Mouse (Mus musculus): ENCODE measurements around the gene Hapln4. TPM values are rescaled to one million over a fixed set of nuclear protein-coding genes. Genes with fewer than 3 reads are reported as not detected.

Gene Hapln4
- polyA plus RNA-seq, 1 experiment from 2014 or later, result not detected

GRCm38 (mm10) chr8:70071836-70072440, 11.3 kb upstream of the Hapln4 start:
- WGBS (ENCODE audit: insufficient replicate concordance), result 73% methylated on average over 2 of the region's 2 CpGs
- ATAC-seq (ENCODE audit: low read depth), result no peak

GRCm38 (mm10) chr8:70072441-70073069, 10.7 kb upstream of the Hapln4 start, which contains the start of gene Tm6sf2:
Gene Tm6sf2 (plus strand): TSS chr8:70072924.
- H3K9ac ChIP-seq (ENCODE audit: low read depth, low read length), result no peak within 1 kb of the TSS
- H3K4me3 ChIP-seq (ENCODE audit: low read depth, low read length), result peak within 1 kb of the TSS; percentile 40
- H3K27ac ChIP-seq (ENCODE audit: low read length), result peak within 1 kb of the TSS; percentile 12; the same call in 1 of the 2 replicates

More at GRCm38 (mm10) chr8:70071836-70072440, 11.3 kb upstream of the Hapln4 start:
- H3K9ac ChIP-seq (ENCODE audit: low read depth, low read length), result no peak overlapping the region
- H3K4me3 ChIP-seq (ENCODE audit: low read depth, low read length), result no peak overlapping the region
- peaks cover 13% of the 10 kb centered on the region for H3K4me1 ChIP-seq (ENCODE audit: control insufficient read depth, low read depth, low read length)
- H3K9me3 ChIP-seq (replicated peaks; ENCODE audit: control insufficient read depth, low read length), result no peaks in the 10 kb centered on the region
- H3K27me3 ChIP-seq (ENCODE audit: control insufficient read depth, insufficient read depth, low read depth, low read length), result no peaks in the 10 kb centered on the region
- H3K27ac ChIP-seq (ENCODE audit: low read length), result peak overlapping the region; percentile 12; the same call in 1 of the 2 replicates
- H3K4me2 ChIP-seq (ENCODE audit: low read depth, low read length), result no peak overlapping the region; the same call in 1 of the 2 replicates
- H3K36me3 ChIP-seq (ENCODE audit: control insufficient read depth, insufficient read depth), result peaks cover 7% of the 10 kb centered on the region; the same call in 1 of the 2 replicates

DNA sequence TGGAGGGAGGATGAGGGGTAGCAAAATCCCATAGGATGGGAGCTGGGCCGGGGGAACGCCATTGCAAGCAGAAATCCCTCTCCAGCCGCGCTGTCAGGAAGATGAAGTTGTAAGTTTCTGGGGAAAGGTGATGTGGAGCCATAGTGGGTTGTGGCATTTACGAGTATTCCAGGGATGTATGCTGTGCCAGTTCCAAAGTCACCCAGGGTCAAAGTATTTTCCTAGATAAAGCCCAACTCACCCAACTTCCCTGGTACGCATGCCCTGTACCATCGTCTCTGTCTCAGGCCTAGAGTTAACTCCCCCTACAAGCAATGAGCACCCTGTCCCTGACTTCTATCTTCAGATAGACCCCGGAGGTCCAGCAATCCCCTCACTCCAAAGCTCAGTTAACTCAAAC, 10.1 kb upstream of the Hapln4 start:
- peaks cover 13% of the 10 kb centered on the region for H3K4me1 ChIP-seq (ENCODE audit: control insufficient read depth, low read depth, low read length)
- peak overlapping the region; percentile 40 for H3K4me3 ChIP-seq (ENCODE audit: low read depth, low read length)
- H3K9me3 ChIP-seq (replicated peaks; ENCODE audit: control insufficient read depth, low read length), result no peaks in the 10 kb centered on the region
- ATAC-seq (ENCODE audit: low read depth), result no peak
- H3K27me3 ChIP-seq (ENCODE audit: control insufficient read depth, insufficient read depth, low read depth, low read length), result no peaks in the 10 kb centered on the region
- WGBS (ENCODE audit: insufficient replicate concordance), result 54% methylated on average over 8 of the region's 8 CpGs
- no peak overlapping the region for H3K9ac ChIP-seq (ENCODE audit: low read depth, low read length)
- peak overlapping the region; percentile 57 for H3K4me2 ChIP-seq (ENCODE audit: low read depth, low read length)
- H3K27ac ChIP-seq (ENCODE audit: low read length), result no peak overlapping the region
- peaks cover 6% of the 10 kb centered on the region; the same call in 1 of the 2 replicates for H3K36me3 ChIP-seq (ENCODE audit: control insufficient read depth, insufficient read depth)

More at GRCm38 (mm10) chr8:70072441-70073069, 10.7 kb upstream of the Hapln4 start, which contains the start of gene Tm6sf2:
- 12% methylated on average over 24 of the region's 27 CpGs for WGBS (ENCODE audit: insufficient replicate concordance)
- peaks cover 13% of the 10 kb centered on the region for H3K4me1 ChIP-seq (ENCODE audit: control insufficient read depth, low read depth, low read length)
- H3K27me3 ChIP-seq (ENCODE audit: control insufficient read depth, insufficient read depth, low read depth, low read length), result no peaks in the 10 kb centered on the region
- H3K4me2 ChIP-seq (ENCODE audit: low read depth, low read length), result peak within 1 kb of the TSS; percentile 57
- peaks cover 7% of the 10 kb centered on the region; the same call in 1 of the 2 replicates for H3K36me3 ChIP-seq (ENCODE audit: control insufficient read depth, insufficient read depth)
- peak; percentile 79 for ATAC-seq (ENCODE audit: low read depth)
- no peaks in the 10 kb centered on the region for H3K9me3 ChIP-seq (replicated peaks; ENCODE audit: control insufficient read depth, low read length)

GRCm38 (mm10) chr8:70073682-70074081, 9.6 kb upstream of the Hapln4 start:
- Histone ChIP-seq H3K4me3 (ENCODE audit: low read depth, low read length) (no peak overlapping the region), H3K9ac (ENCODE audit: low read depth, low read length) (no peak overlapping the region), H3K27me3 (ENCODE audit: control insufficient read depth, insufficient read depth, low read depth, low read length) (no peaks in the 10 kb centered on the region), H3K4me1 (ENCODE audit: control insufficient read depth, low read depth, low read length) (peaks cover 13% of the 10 kb centered on the region), H3K36me3 (ENCODE audit: control insufficient read depth, insufficient read depth) (peaks cover 4% of the 10 kb centered on the region; the same call in 1 of the 2 replicates), H3K4me2 (ENCODE audit: low read depth, low read length) (no peak overlapping the region), H3K9me3 (replicated peaks; ENCODE audit: control insufficient read depth, low read length) (no peaks in the 10 kb centered on the region), H3K27ac (ENCODE audit: low read length) (no peak overlapping the region)
- ATAC-seq (ENCODE audit: low read depth), result no peak
- WGBS (ENCODE audit: insufficient replicate concordance), result 6% methylated on average over 1 of the region's 1 CpGs

DNA sequence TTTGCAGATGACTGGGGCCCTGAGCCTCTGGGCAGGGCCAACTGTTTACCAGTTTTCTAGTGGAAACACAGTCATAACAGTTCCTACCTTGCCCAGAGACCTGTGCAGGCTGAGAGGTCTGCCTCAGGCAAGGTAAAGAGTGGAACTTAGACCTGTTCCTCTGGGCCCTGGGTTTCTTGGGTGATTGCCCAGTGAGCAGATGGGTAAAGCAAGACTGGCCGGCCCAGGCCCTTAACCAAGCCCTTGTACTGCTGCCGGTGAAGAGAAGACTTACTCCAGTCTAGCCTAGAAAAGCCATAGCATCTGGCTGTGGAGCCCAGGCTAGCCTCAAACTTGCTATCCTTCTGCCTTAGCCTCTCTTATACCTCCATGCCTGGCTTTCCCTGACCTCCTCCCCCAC, 1.3 kb upstream of the Hapln4 start:
- 87% methylated on average over 2 of the region's 2 CpGs for WGBS (ENCODE audit: insufficient replicate concordance)
- Histone ChIP-seq H3K27me3 (ENCODE audit: control insufficient read depth, insufficient read depth, low read depth, low read length) (peaks cover 46% of the 10 kb centered on the region), H3K9ac (ENCODE audit: low read depth, low read length) (no peak overlapping the region), H3K4me1 (ENCODE audit: control insufficient read depth, low read depth, low read length) (peaks cover 3% of the 10 kb centered on the region; the same call in 1 of the 2 replicates), H3K9me3 (replicated peaks; ENCODE audit: control insufficient read depth, low read length) (no peaks in the 10 kb centered on the region), H3K36me3 (ENCODE audit: control insufficient read depth, insufficient read depth) (no peaks in the 10 kb centered on the region), H3K4me3 (ENCODE audit: low read depth, low read length) (no peak overlapping the region), H3K27ac (ENCODE audit: low read length) (no peak overlapping the region), H3K4me2 (ENCODE audit: low read depth, low read length) (no peak overlapping the region)
- no peak for ATAC-seq (ENCODE audit: low read depth)

DNA sequence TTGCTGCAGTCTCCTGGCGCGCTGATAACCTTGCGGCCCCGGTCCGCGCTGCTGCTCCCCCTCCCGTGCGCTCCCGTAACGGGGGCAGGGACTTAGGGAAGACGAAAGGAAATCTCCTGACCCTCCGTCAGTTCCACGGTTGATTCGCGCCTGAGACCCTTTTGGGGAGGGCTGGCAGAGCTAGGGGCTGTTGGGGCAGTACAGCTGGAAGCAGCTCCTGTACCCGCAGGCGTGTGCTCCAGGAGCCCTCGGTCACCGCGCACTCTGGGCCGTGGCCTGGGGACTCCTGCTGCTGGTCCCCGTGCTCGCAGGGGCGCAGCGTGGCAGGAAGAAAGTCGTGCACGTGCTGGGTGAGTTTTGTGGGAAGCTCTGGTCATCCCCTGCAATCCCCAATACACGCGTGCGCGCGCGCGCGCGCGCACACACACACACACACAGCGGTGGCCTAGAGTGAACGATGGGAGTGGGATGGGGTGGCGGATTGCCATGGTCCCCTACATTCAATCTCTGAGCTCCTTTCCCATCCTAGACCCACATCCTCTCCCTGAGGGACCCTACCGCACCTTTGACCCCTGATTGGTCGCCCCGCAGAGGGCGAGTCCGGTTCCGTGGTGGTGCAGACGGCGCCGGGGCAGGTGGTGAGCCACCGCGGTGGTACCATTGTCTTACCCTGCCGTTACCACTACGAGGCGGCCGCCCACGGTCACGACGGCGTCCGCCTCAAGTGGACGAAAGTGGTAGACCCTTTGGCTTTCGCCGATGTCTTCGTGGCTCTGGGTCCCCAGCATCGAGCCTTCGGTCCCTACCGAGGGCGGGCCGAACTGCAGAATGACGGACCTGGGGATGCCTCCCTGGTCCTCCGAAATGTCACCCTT, 1.2 kb downstream of the Hapln4 start:
- H3K9ac ChIP-seq (ENCODE audit: low read depth, low read length), result no peak overlapping the region
- peaks cover 3% of the 10 kb centered on the region; the same call in 1 of the 2 replicates for H3K4me1 ChIP-seq (ENCODE audit: control insufficient read depth, low read depth, low read length)
- ATAC-seq (ENCODE audit: low read depth), result no peak
- H3K27me3 ChIP-seq (ENCODE audit: control insufficient read depth, insufficient read depth, low read depth, low read length), result peaks cover 71% of the 10 kb centered on the region
- peak overlapping the region; percentile 32 for H3K4me3 ChIP-seq (ENCODE audit: low read depth, low read length)
- 3% methylated on average over 71 of the region's 71 CpGs for WGBS (ENCODE audit: insufficient replicate concordance)
- no peak overlapping the region for H3K27ac ChIP-seq (ENCODE audit: low read length)
- no peaks in the 10 kb centered on the region for H3K36me3 ChIP-seq (ENCODE audit: control insufficient read depth, insufficient read depth)
- peak overlapping the region; percentile 45 for H3K4me2 ChIP-seq (ENCODE audit: low read depth, low read length)
- H3K9me3 ChIP-seq (replicated peaks; ENCODE audit: control insufficient read depth, low read length), result no peaks in the 10 kb centered on the region

DNA sequence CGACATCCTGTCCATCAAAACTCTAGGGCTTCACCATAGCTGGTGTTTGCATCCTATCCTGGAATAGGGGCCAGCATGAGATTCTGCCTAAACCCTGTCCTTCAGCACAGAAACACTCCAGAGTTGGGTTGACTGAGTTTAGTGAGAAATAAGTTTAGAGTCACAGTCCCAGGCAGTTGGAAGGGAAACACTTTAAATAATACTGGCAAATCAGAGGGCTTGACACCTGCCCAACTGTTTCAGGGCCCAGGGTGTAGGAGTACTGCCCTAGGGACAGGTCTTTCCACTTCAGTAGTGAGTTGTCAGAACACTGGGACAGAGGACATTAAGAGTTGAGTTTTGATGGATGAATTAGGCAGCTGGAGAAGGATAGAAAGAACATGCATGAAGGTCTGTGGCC, 2.9 kb downstream of the Hapln4 start:
- H3K27me3 ChIP-seq (ENCODE audit: control insufficient read depth, insufficient read depth, low read depth, low read length), result peaks cover 82% of the 10 kb centered on the region
- no peaks in the 10 kb centered on the region for H3K36me3 ChIP-seq (ENCODE audit: control insufficient read depth, insufficient read depth)
- H3K4me1 ChIP-seq (ENCODE audit: control insufficient read depth, low read depth, low read length), result peaks cover 3% of the 10 kb centered on the region; the same call in 1 of the 2 replicates
- ATAC-seq (ENCODE audit: low read depth), result no peak
- 24% methylated on average over 1 of the region's 1 CpGs for WGBS (ENCODE audit: insufficient replicate concordance)
- no peaks in the 10 kb centered on the region for H3K9me3 ChIP-seq (replicated peaks; ENCODE audit: control insufficient read depth, low read length)
- no peak overlapping the region for H3K9ac ChIP-seq (ENCODE audit: low read depth, low read length)
- H3K27ac ChIP-seq (ENCODE audit: low read length), result no peak overlapping the region
- H3K4me2 ChIP-seq (ENCODE audit: low read depth, low read length), result no peak overlapping the region
- no peak overlapping the region for H3K4me3 ChIP-seq (ENCODE audit: low read depth, low read length)

GRCm38 (mm10) chr8:70087237-70087636, 4.0 kb downstream of the Hapln4 start:
- Histone ChIP-seq H3K27me3 (ENCODE audit: control insufficient read depth, insufficient read depth, low read depth, low read length) (peaks cover 82% of the 10 kb centered on the region), H3K9me3 (replicated peaks; ENCODE audit: control insufficient read depth, low read length) (no peaks in the 10 kb centered on the region), H3K4me1 (ENCODE audit: control insufficient read depth, low read depth, low read length) (peaks cover 3% of the 10 kb centered on the region; the same call in 1 of the 2 replicates), H3K9ac (ENCODE audit: low read depth, low read length) (no peak overlapping the region), H3K4me2 (ENCODE audit: low read depth, low read length) (no peak overlapping the region), H3K27ac (ENCODE audit: low read length) (no peak overlapping the region), H3K36me3 (ENCODE audit: control insufficient read depth, insufficient read depth) (no peaks in the 10 kb centered on the region), H3K4me3 (ENCODE audit: low read depth, low read length) (no peak overlapping the region)
- no peak for ATAC-seq (ENCODE audit: low read depth)
- 4% methylated on average over 7 of the region's 7 CpGs for WGBS (ENCODE audit: insufficient replicate concordance)

All from liver, embryonic 16.5 days (tissue).